Mouse (Mus musculus) duodenum, adult 2 months (tissue): Measurements from ENCODE around the gene Sipa1l2. TPM values are rescaled to one million over a fixed set of nuclear protein-coding genes. Genes with fewer than 3 reads are reported as not detected.

Source experiments
- polyA plus RNA-seq: library from polyadenylated mRNA; depleted of rRNA; stranded (reverse); fragments of >200 nt; gene quantifications from 2 replicates; pipeline ENCODE4 v1.2.3, GENCODE M21; 2012; ENCODE audit warnings: low replicate concordance; rRNA removed

Sipa1l2 gene
- 6.9 and 10.6 TPM in 2 replicates for polyA plus RNA-seq

GRCm38 (mm10) chr8:125569533-125570365 lies at the start of gene Sipa1l2:
TSS of gene Sipa1l2 (minus strand) at chr8:125569808.

Other genes starting within 250 kb of the Sipa1l2 start
- 0.79 and 0.92 TPM in 2 replicates for gene Map10, start 100.0 kb upstream of the Sipa1l2 start, polyA plus RNA-seq
- 12.5 and 17.2 TPM in 2 replicates for gene Ntpcr, start 160.2 kb upstream of the Sipa1l2 start, polyA plus RNA-seq